Mouse (Mus musculus): Measurements from ENCODE around the gene Fam131b.

Fam131b gene

DNA sequence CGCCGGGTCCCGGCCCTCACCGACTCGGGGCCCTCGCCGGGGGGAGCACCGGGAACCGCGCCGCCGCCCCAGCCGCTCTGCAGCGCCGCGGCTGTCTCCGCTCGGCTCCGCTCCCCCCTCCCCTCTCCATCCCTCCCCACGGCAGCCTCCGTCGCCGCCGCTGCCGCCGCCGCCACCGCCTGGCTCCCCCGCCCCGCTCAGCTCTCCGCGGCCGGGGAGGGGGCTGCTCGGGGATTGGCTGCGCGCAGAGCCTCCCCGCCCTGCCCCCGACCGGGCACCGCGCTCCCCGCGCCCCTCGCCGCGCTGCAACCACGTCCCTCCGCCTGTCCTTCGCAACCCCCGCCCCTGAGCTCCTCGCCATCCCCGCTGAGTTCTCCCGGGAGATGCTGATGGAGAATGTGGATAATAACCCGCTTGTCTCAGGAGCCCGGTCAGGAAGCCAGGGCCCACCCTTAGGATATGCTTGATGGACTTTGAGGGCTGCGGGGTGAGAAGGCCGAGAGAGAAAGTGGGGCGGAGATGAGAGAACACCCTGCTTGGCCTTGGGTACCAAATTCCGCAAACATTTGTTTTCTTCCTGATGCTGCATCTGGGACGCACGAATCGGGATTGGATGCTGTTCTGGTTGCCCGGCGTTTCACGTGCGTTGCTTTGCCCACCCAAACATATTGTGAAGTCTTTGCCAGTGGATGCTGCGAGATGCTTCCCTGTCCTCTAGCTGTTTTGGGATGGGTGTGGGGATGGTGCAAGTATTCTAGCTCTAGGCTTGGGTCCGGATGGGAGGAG, at the start of gene Fam131b:
Gene Fam131b, minus strand, starts transcription at position 162 of the 786 bp plus-strand sequence.
- DNase-seq (ENCODE audit: extremely low read depth, insufficient read length, low spot score): no peak

DNA sequence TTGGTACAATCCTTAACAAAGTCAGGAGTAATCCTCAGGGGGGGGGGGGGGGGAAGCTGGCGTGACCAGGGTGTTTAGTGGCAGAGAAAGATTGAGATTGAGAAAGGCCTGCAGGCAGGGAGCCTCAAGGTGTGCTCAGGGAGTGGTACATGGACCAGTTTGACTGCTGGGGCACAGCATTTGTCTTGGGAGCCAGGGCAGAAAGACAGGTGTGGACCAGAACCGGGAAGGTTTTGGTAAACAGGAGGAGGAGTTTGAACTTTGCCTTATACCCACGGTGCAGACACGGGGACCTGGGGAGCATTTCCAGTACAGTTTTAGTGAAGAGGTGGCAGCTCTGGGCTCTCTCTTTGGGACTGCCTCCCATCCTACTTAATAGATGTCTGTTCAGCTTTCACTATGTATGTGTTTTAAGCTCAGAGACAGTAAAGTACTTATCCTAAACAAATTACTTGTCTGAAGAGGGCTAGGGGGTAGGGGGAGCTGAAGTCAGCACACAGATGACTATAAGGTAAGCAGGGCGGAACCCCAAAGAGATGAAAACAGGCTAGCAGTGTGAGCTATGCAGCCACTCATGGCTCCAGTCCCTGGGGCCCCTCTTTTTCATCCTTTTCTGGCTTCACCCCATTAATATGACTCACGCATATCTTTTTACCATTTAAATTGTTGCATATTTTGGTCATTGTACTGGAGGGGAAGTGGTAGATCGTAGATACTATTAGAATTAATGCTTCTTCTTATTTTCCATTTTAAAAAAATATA, 49.4 kb upstream of the Fam131b start:
- DNase-seq (ENCODE audit: extremely low read depth, insufficient read length, low spot score): no peak

GRCm38 (mm10) chr6:42372816-42373547, 48.5 kb upstream of the Fam131b start, which contains the start of gene Epha1:
Gene Epha1, minus strand, starts transcription at chr6:42373268.
- no peak for DNase-seq (ENCODE audit: extremely low read depth, insufficient read length, low spot score)

- DNase-seq (ENCODE audit: extremely low read depth, insufficient read length, low spot score): no peak
Observed at GRCm38 (mm10) chr6:42372421-42372815, 48.0 kb upstream of the Fam131b start.

DNA sequence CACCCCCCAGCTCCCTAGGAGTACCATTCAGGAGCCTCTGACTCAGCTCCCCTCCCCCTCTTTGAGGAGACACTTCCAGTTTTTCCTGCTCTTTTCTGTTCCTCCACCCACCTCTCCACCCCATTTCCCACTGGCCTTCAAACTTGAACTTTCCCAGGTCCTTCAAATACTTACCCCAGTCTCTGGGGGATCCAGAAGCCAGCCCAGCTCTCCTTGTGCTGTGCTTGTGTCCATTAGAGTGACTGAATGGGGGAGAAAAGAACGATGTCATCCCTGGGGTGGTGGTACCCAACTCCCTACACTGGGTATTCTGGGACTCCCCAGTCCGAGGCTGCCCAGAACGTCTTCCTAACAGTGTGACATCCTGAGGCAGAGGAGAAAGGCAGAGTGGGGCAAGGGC, 47.6 kb upstream of the Fam131b start:
- DNase-seq (ENCODE audit: extremely low read depth, insufficient read length, low spot score): no peak

- DNase-seq (ENCODE audit: extremely low read depth, insufficient read length, low spot score): no peak
Observed at GRCm38 (mm10) chr6:42370630-42371363, 46.4 kb upstream of the Fam131b start.

GRCm38 (mm10) chr6:42369870-42370269, 45.4 kb upstream of the Fam131b start:
- no peak for DNase-seq (ENCODE audit: extremely low read depth, insufficient read length, low spot score)

- no peak for DNase-seq (ENCODE audit: extremely low read depth, insufficient read length, low spot score)
Observed at GRCm38 (mm10) chr6:42365215-42365614, 40.8 kb upstream of the Fam131b start.

DNA sequence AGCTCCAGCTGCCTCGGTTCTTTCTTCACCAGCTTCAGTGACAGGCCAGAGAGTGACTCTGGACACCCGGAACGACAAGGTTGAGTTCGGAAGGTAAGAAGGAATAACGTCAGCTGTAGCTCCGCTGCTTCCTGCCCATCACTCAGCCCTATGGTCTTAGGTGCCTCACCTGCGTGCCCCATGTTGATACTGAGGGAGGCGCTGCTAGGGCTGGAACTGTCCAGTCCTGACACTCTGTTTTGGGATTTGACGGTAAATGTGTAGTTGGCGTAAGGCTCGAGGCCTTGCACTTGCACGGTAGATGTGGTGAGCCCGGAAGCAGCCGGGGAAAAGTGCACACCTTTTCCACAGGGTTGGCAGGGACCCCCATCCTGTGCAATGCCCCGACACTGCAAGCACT, 40.2 kb upstream of the Fam131b start:
- DNase-seq (ENCODE audit: extremely low read depth, insufficient read length, low spot score): no peak

GRCm38 (mm10) chr6:42364066-42364465, 39.6 kb upstream of the Fam131b start:
- DNase-seq (ENCODE audit: extremely low read depth, insufficient read length, low spot score): no peak

GRCm38 (mm10) chr6:42362974-42363373, 38.5 kb upstream of the Fam131b start:
- DNase-seq (ENCODE audit: extremely low read depth, insufficient read length, low spot score): no peak

- no peak for DNase-seq (ENCODE audit: extremely low read depth, insufficient read length, low spot score)
Observed at GRCm38 (mm10) chr6:42362497-42362896, 38.1 kb upstream of the Fam131b start.

DNA sequence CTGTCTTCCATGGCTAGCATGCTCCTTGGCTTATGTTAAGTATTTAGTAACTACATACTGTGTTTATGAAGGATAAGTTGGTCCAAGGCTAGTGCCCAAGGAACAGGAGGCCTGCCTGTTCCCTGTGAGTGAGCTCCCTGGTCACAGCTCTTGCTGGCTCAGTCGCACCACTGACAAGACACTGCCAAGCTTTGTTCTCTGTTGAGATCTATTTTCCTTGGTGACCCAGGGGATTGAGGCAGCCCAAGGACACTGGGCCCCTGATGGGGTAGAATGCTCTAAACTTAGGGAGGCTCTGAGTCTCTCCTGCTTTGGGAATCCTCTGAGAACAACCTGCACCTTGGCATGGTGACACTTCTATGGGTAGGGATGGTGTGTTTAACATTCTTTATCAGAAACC, 37.6 kb upstream of the Fam131b start:
- DNase-seq (ENCODE audit: extremely low read depth, insufficient read length, low spot score): no peak

- no peak for DNase-seq (ENCODE audit: extremely low read depth, insufficient read length, low spot score)
Observed at GRCm38 (mm10) chr6:42361041-42361895, 36.8 kb upstream of the Fam131b start.

DNA sequence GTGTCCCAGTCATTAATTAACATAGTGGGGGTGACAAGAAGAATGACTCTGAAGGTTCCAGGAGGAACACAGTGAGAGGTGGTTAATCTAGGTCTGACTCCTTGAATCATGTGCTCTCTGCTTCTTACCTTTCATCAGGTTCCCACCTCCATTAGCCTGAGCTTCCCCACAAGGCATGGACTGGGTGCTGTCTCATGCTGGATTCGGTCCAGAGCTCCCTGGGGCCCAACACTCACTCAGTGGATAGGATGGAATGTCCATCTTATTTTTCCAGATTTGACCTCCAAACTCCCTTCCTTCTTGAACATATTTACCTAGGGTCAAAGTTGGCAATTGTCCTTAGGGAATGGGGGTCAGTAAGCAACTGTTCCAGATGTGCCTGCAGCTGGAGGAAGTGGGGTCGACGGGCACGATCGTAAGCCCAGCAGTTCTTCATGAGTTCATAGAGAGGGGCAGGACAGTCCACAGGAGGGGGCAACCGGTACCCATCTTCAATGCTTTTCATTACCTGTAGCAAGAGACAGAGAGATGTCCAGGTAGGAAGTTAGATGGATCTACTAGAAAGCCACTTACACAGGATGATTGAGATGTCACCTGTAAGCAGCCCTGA, 35.9 kb upstream of the Fam131b start:
- no peak for DNase-seq (ENCODE audit: extremely low read depth, insufficient read length, low spot score)

DNA sequence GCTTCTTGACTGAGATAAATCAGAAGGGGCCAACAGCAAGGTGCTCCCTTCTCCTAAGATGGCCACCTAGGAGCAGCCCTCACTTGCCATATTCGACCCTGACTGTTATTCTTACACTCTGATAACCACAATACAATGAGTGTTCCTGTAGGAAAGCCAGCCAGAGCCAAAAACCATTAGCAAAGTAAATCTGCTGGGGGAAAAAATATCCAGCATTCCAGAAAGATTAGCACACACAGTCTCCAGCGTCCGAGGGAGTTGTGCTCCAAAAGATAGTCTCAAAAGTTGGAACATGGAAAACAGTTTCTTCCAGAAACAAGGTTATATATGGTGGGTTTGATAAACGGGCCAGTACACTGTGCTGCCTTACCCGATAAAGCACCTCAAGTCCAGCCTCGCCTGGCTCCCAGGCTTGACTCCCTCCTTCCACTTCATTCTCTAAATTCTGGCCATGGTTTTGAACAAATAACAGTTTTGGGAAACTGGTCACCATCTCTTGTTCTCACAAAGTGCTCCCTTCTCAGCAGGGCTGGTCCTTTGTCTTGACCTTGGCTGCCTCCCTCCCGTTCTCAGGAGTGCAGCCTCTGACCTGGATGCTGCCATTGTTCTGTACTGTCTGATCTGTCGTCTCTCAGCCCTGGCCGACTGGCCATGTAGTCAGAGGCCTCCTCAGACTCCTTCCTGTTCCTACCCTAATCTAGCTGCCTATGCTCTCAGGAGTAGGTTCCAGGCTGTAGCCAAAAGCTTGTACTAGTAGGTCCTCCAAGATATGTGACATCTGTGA, 35.1 kb upstream of the Fam131b start:
- no peak for DNase-seq (ENCODE audit: extremely low read depth, insufficient read length, low spot score)

- DNase-seq (ENCODE audit: extremely low read depth, insufficient read length, low spot score): no peak
Observed at GRCm38 (mm10) chr6:42358901-42359300, 34.5 kb upstream of the Fam131b start.

DNA sequence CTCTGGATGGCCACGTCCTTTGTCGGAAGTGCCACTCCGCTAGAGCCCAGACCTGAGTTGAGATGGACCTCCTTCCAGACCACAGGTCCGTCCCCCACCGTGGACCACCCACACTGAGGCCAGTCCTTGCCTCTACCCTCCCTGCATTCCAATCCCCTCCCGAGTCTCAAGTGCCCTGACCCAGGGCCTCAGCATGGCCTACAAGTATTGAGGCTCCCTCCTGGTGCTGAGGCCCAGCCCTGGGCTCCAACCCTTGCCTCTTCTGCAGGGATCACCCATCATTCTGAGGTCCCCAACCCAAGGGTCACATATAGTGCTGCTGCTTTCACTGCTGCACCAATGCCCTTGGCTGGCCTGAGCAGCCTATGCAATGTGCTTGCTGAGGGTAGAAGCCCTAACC, 33.5 kb upstream of the Fam131b start:
- DNase-seq (ENCODE audit: extremely low read depth, insufficient read length, low spot score): no peak

DNA sequence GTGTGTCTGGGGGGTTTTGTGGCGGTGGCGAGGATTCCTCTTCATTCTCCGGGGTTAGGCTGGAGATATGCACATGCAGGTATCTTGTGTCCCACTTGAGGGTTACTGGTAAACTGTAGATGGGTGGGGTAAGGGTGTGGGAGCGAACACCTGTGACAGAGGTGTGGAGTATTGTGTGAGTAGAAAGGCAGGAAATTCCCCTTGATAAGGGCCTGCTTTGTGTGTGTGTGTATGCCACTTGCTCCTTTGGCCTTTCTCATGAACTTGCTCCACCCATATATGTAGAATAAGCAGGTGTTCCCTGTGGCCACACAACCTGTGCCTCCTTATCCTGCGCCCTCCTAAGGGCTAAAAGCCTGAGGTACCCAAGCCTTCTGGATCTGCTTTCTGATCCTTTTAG, 32.5 kb upstream of the Fam131b start:
- DNase-seq (ENCODE audit: extremely low read depth, insufficient read length, low spot score): no peak

Data from 3134 (cell line).